Mouse (Mus musculus): ENCODE data around the gene Tshz3. TPM values are rescaled to one million over a fixed set of nuclear protein-coding genes. Genes with fewer than 3 reads are reported as not detected.

Gene Tshz3
- polyA plus RNA-seq (2015; fragmentation: Nextera tagmentation; extraction: Ambion mirVana): 2.2 and 3.4 TPM in 2 replicates

DNA sequence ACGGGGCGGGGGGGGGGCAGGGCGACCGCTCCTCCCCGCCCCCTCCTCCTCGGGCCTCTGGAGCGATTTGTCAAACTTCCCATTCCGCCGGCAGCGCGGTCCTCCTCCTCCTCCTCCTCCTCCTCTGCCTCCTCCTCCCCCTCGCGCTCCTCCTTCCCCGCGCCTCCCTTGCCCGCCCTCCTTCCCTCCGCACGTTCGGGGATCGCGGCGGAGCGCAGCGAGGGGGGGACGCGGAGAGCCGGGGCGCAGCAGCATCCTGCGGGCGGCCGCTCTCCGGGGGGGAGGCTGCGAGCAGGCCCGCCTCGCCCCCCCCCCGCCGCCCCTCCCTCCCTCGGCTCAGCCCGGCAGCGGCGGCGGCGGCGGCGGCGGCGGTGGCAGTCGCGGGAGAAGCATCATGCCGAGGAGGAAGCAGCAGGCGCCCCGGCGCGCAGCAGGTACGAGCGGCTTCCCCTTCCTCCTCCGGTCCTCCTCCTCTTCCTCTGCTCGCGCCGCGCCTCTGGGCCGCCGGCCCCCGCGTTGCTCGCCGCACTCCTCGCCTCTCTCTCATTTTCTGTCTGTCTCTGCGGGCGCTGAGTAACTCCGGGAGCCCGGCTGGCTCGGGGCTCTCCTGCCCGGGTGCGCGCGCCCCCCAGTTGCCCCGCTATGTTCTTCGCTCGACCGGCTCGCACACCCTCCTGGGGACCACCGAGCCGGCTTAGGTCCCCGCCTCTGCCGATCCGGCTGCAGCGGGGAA, at the start of gene Tshz3:
Gene Tshz3, plus strand, starts transcription at position 263 of the 733 bp plus-strand sequence.
- peak within 1 kb of the TSS; percentile 58 for H3K9ac ChIP-seq (ENCODE audit: low read depth, low read length)
- H3K9me3 ChIP-seq (ENCODE audit: control insufficient read depth): no peaks in the 10 kb centered on the region
- H3K4me2 ChIP-seq (replicated peaks; ENCODE audit: low read depth): peak within 1 kb of the TSS; percentile 96
- ATAC-seq: peak; percentile 44
- H3K4me1 ChIP-seq (replicated peaks; ENCODE audit: control insufficient read depth, insufficient read depth, low read length): no peaks in the 10 kb centered on the region
- no peaks in the 10 kb centered on the region for H3K36me3 ChIP-seq (ENCODE audit: control insufficient read depth, insufficient read depth)
- peaks cover 54% of the 10 kb centered on the region for H3K27me3 ChIP-seq (replicated peaks; ENCODE audit: control insufficient read depth, insufficient read depth, low read length)
- H3K27ac ChIP-seq (ENCODE audit: low read depth, low read length): peak within 1 kb of the TSS; percentile 76
- TF ChIP-seq CTCF (IDR thresholded peaks at IDR 0.05; ENCODE audit: low read depth): no peak
- H3K4me3 ChIP-seq (ENCODE audit: low read depth, low read length): peak within 1 kb of the TSS; percentile 64
- WGBS: 1% methylated on average over 23 of the region's 88 CpGs

DNA sequence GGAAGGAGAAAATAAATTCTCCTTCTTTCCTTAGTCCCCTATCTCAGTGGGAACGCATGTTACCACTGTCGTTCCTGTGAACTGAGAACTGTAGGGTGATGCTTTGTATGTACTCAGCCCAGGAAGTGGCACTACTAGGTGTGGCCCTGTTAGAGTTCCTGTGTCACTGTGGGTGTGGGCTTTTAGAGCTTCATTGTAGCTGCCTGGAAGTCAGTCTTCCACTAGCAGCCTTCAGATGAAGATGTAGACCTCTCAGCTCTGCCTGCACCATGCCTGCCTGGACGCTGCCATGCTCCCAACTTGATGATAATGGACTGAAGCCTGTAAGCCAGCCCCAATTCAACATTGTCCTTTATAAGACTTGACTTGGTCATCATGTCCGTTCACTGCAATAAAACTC, 42.0 kb upstream of the Tshz3 start:
- Histone ChIP-seq H3K36me3 (ENCODE audit: control insufficient read depth, insufficient read depth) (no peaks in the 10 kb centered on the region), H3K27me3 (replicated peaks; ENCODE audit: control insufficient read depth, insufficient read depth, low read length) (no peaks in the 10 kb centered on the region), H3K4me2 (replicated peaks; ENCODE audit: low read depth) (no peak overlapping the region), H3K4me1 (replicated peaks; ENCODE audit: control insufficient read depth, insufficient read depth, low read length) (no peaks in the 10 kb centered on the region), H3K9me3 (ENCODE audit: control insufficient read depth) (no peaks in the 10 kb centered on the region), H3K4me3 (ENCODE audit: low read depth, low read length) (no peak overlapping the region), H3K9ac (ENCODE audit: low read depth, low read length) (no peak overlapping the region), H3K27ac (ENCODE audit: low read depth, low read length) (no peak overlapping the region)
- 87% methylated on average over 4 of the region's 4 CpGs for WGBS
- no peak for TF ChIP-seq CTCF (IDR thresholded peaks at IDR 0.05; ENCODE audit: low read depth)
- ATAC-seq: no peak

- no peak for TF ChIP-seq CTCF (IDR thresholded peaks at IDR 0.05; ENCODE audit: low read depth)
- Histone ChIP-seq H3K27ac (ENCODE audit: low read depth, low read length) (no peak overlapping the region), H3K4me1 (replicated peaks; ENCODE audit: control insufficient read depth, insufficient read depth, low read length) (no peaks in the 10 kb centered on the region), H3K4me2 (replicated peaks; ENCODE audit: low read depth) (no peak overlapping the region), H3K36me3 (ENCODE audit: control insufficient read depth, insufficient read depth) (no peaks in the 10 kb centered on the region), H3K9ac (ENCODE audit: low read depth, low read length) (no peak overlapping the region), H3K9me3 (ENCODE audit: control insufficient read depth) (no peaks in the 10 kb centered on the region), H3K4me3 (ENCODE audit: low read depth, low read length) (no peak overlapping the region), H3K27me3 (replicated peaks; ENCODE audit: control insufficient read depth, insufficient read depth, low read length) (no peaks in the 10 kb centered on the region)
- ATAC-seq: no peak
Measured at GRCm38 (mm10) chr7:36656401-36656800, 41.5 kb upstream of the Tshz3 start.

- no peaks in the 10 kb centered on the region for H3K9me3 ChIP-seq (ENCODE audit: control insufficient read depth)
- no peaks in the 10 kb centered on the region for H3K27me3 ChIP-seq (replicated peaks; ENCODE audit: control insufficient read depth, insufficient read depth, low read length)
- no peaks in the 10 kb centered on the region for H3K4me1 ChIP-seq (replicated peaks; ENCODE audit: control insufficient read depth, insufficient read depth, low read length)
- ATAC-seq: no peak
- H3K4me3 ChIP-seq (ENCODE audit: low read depth, low read length): no peak overlapping the region
- no peak overlapping the region for H3K9ac ChIP-seq (ENCODE audit: low read depth, low read length)
- no peak for TF ChIP-seq CTCF (IDR thresholded peaks at IDR 0.05; ENCODE audit: low read depth)
- H3K36me3 ChIP-seq (ENCODE audit: control insufficient read depth, insufficient read depth): no peaks in the 10 kb centered on the region
- no peak overlapping the region for H3K4me2 ChIP-seq (replicated peaks; ENCODE audit: low read depth)
- WGBS: 82% methylated on average over 5 of the region's 5 CpGs
- no peak overlapping the region for H3K27ac ChIP-seq (ENCODE audit: low read depth, low read length)
Measured at GRCm38 (mm10) chr7:36658331-36658730, 39.6 kb upstream of the Tshz3 start.

DNA sequence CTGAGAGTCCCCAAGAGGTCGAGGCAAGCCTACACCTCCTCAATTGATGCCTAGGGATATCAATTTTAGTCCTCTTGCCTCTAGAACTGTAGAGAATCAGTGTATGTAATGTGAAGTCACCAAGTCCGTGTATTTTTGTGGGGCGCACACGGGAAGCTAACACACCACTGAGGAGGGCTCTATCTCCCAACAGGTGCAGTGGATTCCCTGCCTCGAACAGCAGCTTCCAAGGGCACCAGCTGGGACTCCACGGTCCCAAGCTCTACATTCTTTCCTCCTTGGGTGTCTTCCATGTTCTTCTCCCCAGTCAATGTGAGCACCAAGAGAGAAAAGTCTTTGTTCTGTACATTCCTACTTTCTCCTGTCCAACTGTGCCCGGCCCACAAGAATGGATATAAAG, 38.7 kb upstream of the Tshz3 start:
- Histone ChIP-seq H3K4me2 (replicated peaks; ENCODE audit: low read depth) (no peak overlapping the region), H3K36me3 (ENCODE audit: control insufficient read depth, insufficient read depth) (no peaks in the 10 kb centered on the region), H3K9me3 (ENCODE audit: control insufficient read depth) (no peaks in the 10 kb centered on the region), H3K4me3 (ENCODE audit: low read depth, low read length) (no peak overlapping the region), H3K27ac (ENCODE audit: low read depth, low read length) (no peak overlapping the region), H3K9ac (ENCODE audit: low read depth, low read length) (no peak overlapping the region), H3K4me1 (replicated peaks; ENCODE audit: control insufficient read depth, insufficient read depth, low read length) (no peaks in the 10 kb centered on the region), H3K27me3 (replicated peaks; ENCODE audit: control insufficient read depth, insufficient read depth, low read length) (no peaks in the 10 kb centered on the region)
- 89% methylated on average over 7 of the region's 7 CpGs for WGBS
- TF ChIP-seq CTCF (IDR thresholded peaks at IDR 0.05; ENCODE audit: low read depth): no peak
- no peak for ATAC-seq

GRCm38 (mm10) chr7:36660654-36661053, 37.3 kb upstream of the Tshz3 start:
- ATAC-seq: no peak
- H3K9ac ChIP-seq (ENCODE audit: low read depth, low read length): no peak overlapping the region
- H3K4me2 ChIP-seq (replicated peaks; ENCODE audit: low read depth): no peak overlapping the region
- H3K4me3 ChIP-seq (ENCODE audit: low read depth, low read length): no peak overlapping the region
- H3K4me1 ChIP-seq (replicated peaks; ENCODE audit: control insufficient read depth, insufficient read depth, low read length): no peaks in the 10 kb centered on the region
- no peaks in the 10 kb centered on the region for H3K27me3 ChIP-seq (replicated peaks; ENCODE audit: control insufficient read depth, insufficient read depth, low read length)
- no peak for TF ChIP-seq CTCF (IDR thresholded peaks at IDR 0.05; ENCODE audit: low read depth)
- no peaks in the 10 kb centered on the region for H3K9me3 ChIP-seq (ENCODE audit: control insufficient read depth)
- no peaks in the 10 kb centered on the region for H3K36me3 ChIP-seq (ENCODE audit: control insufficient read depth, insufficient read depth)
- 74% methylated on average over 9 of the region's 9 CpGs for WGBS
- no peak overlapping the region for H3K27ac ChIP-seq (ENCODE audit: low read depth, low read length)

All from intestine, postnatal 0 days (tissue).